Mouse (Mus musculus) heart, adult 18-20 months (tissue): ENCODE results near the gene Psmc3ip. TPM values are rescaled to one million over a fixed set of nuclear protein-coding genes. Genes with fewer than 3 reads are reported as not detected.

ENCODE experiments used
- DNase-seq, 2 experiments: peaks; one replicate each; pipeline ENCODE4 v3.0.0; 2021 to 2022; ENCODE audit warnings: mixed read lengths in 1 of 2
- microRNA-seq, 2 experiments: library from miRNA; unstranded; fragments of <30 nt; microRNA quantifications; one replicate each; pipeline ENCODE4 v1.2.0; 2022
- total RNA-seq, 2 experiments: library from RNA; stranded (reverse); gene quantifications; 2 replicates each; pipeline ENCODE4 v1.2.3; 2021

The Psmc3ip gene
- total RNA-seq, 2 experiments from 2014 or later, result 2.4 to 2.6 TPM

DNA sequence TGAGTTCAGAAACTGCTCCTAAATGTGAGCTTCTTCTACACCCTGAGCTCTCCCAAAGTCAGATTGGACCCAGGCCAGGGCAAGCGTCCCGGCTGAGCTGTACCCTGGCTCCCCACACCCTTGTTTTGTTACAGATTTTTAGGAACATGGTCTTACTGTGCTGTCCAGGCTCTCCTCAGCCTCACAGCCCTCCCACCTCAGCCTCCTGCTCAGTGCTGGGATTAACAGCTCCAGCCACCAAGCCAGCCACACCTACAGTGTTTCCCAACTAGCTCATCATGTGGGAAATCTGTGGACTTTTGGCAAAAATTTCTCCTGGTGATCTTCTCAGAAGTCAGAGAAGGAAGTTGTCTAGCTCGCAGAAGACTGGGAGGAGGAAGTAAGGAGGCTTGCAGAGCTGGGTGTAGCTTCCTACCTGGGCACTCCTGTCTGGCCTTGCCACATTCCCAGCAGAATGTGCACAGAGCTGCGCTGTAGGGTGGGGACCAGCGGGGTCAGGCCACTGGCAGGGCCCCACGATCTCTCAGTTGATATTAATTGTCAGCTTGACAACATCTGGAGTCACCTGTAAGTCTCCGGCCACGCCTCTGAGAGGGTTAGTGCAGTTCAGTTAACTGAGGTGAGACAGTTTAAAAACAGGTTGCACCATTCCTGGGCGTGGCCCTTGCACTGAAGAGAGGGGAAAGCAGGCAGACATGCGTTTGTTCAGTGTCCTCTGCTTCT is 42.3 kb downstream of the Psmc3ip start:
- peak; percentile 81 to 84 for DNase-seq

DNA sequence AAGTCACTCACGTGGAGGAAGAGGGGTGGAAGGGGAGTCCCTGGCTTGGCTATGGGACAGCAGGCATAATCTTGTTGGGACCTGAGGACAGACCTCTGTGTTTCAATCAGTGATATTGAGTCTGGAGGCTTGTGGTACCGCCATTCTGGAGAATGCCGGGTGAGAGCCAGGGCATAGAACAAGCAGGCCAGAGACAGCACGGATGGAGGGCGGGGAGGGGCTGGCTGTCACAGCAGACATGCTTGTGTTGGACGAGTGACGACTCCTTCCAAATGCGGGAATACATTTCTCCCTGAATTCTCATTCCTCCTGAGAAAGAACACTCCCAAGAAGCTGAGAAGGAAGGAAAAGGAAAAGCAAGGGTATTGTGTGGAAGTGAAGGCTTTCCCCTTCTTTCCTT is 43.6 kb downstream of the Psmc3ip start:
- DNase-seq, result no peak

DNA sequence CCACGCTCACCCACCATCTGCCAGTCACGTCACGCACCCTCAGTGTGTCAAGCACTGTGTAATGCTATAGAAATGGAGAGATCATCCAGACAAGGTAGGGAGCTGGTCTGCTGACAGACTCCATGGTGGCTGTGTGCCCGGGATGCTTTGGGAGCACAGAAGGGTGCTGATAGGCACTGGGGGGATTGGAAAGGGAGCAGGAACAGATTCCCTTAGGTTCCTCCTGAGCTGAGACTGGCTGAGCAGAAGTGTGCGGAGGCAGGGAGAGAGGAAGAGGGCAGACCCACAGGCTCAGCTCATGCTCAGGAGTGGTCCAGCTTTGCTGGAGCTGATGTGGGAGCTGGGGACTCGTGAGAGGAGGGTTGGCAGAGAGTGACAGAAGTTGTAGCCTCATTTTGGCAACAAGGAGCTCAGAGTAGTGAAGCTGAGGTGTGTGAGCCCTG is 44.2 kb downstream of the Psmc3ip start:
- no peak for DNase-seq

DNA sequence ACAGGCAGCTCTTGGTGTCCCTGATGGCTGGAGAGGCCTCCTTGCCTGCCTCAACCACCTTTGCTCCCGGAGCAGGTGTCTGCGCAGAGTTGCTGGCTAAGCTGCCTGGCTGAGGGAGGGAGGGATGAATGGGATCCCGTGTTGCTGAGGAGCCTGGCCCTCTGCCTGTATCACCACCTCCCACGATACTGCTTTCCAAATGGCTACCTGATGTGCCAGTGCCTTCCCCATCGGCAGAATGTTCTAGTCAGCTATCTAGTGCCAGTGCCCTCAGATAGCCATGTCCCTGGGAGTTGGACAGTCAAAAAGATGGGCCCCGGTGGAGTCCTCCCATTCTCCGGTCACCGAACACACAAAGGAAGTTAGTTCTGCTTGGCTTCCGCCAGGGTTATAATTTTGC is 44.9 kb downstream of the Psmc3ip start:
- no peak for DNase-seq

DNA sequence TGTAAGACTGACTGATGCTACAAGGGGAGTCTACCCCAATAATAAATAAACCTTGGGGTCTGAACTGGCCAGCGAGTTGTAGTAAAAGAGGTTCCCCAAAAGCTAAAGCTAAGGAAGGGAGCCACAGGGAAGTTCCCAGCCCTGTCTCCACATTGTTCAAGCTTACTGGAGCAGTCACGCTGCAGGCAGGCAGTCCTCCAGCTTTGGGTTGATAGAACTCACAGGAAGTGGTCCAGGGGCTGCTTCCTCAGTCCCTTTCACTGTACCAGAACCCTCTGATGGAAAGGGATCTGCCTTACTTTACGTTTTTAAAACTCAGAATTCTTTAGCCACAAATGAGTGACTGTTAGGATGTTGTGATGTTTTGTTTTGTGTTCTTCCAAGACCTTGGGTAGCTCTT is 47.7 kb downstream of the Psmc3ip start:
- DNase-seq, result no peak

DNA sequence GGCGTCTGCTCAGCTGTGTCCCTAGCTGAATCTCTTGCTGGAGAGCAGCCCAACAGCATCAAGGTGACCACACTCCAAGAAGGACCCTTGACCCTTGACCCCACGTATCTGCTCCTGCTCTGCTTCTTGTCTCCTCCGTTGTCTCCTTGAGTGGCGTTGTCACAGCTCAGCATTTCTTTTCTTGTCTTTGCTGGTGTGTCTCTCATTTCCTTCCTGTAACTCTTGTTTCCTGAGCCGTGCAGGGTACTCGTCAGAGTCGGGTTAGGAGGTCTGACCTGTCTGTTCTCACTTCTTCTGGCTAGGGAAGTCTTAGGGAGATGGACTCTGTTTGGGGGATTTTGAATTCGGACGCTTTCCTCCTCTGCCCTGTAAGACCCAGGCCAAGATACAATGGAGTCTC is 48.8 kb downstream of the Psmc3ip start:
- DNase-seq, result no peak

DNA sequence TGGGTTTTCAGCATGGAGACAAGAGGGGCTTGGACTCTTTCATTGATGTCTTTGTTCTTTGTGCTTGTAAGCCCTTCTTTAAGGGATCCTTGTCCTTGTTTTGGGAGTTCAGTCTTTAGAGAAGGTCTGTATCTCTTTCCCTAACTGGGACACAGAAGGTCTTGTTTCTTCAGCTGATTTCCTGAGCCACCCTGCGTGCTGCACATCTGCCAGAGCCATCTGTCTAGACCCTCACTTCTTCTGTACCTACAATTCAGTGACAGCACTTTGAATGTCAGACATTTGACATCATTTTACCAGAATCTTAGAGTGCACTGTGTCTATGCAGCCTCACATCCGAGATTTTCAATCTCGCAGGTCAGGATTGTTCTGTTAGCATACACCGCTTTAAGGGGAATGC is 49.4 kb downstream of the Psmc3ip start:
- no peak for DNase-seq

Small RNA genes lying within 50 kb of the gene (microRNA-seq; reads per million reads assigned to microRNA genes)
- gene Gm27626, result 0 reads per million in 2 experiments

Other genes starting within 250 kb of the Psmc3ip start
- 10 to 100 TPM; 55.0 to 60.1 TPM for gene Stat5b, start 244.7 kb downstream of the Psmc3ip start, total RNA-seq
- 10 to 100 TPM; 17.2 to 23.0 TPM for gene Stat5a, start 236.1 kb downstream of the Psmc3ip start, total RNA-seq
- gene Stat3, start 155.9 kb downstream of the Psmc3ip start, total RNA-seq, result 10 to 100 TPM; 71.8 to 83.2 TPM
- gene Cavin1, start 124.5 kb downstream of the Psmc3ip start, total RNA-seq, result 100 to 1,000 TPM; 192 to 214 TPM
- 10 to 100 TPM; 87.1 to 92.2 TPM for gene Atp6v0a1, start 86.0 kb downstream of the Psmc3ip start, total RNA-seq
- 1 to 10 TPM; 7.2 to 8.4 TPM for gene Naglu, start 25.4 kb downstream of the Psmc3ip start, total RNA-seq
- under 1 TPM; 0.41 to 0.77 TPM for gene Hsd17b1, start 17.0 kb downstream of the Psmc3ip start, total RNA-seq
- 10 to 100 TPM; 17.4 to 18.8 TPM for gene Coasy, start 12.9 kb downstream of the Psmc3ip start, total RNA-seq
- 10 to 100 TPM; 17.2 to 17.9 TPM for gene Mlx, start 8.2 kb downstream of the Psmc3ip start, total RNA-seq
- 10 to 100 TPM; 29.7 to 31.6 TPM for gene Retreg3, start 24.5 kb upstream of the Psmc3ip start, total RNA-seq
- gene Tubg1, start 24.5 kb upstream of the Psmc3ip start, total RNA-seq, result 10 to 100 TPM; 23.9 to 25.6 TPM
- 1 to 10 TPM; 2.3 to 3.7 TPM for gene Tubg2, start 60.5 kb upstream of the Psmc3ip start, total RNA-seq
- 1 to 10 TPM; 1.1 to 1.9 TPM for gene Cntnap1, start 75.1 kb upstream of the Psmc3ip start, total RNA-seq
- gene Plekhh3, start 75.9 kb upstream of the Psmc3ip start, total RNA-seq, result 10 to 100 TPM; 12.6 to 12.8 TPM
- not detected for gene Ccr10, start 80.0 kb upstream of the Psmc3ip start, total RNA-seq
- gene Ezh1, start 131.0 kb upstream of the Psmc3ip start, total RNA-seq, result 10 to 100 TPM; 29.8 to 36.4 TPM
- 100 to 1,000 TPM in 1 of 2 experiments, 10 to 100 TPM in 1; 74.7 to 100 TPM for gene Ramp2, start 150.6 kb upstream of the Psmc3ip start, total RNA-seq
- 100 to 1,000 TPM in 1 of 2 experiments, 10 to 100 TPM in 1; 87.3 to 107 TPM for gene Vps25, start 158.3 kb upstream of the Psmc3ip start, total RNA-seq
- gene Wnk4, start 165.1 kb upstream of the Psmc3ip start, total RNA-seq, result 10 to 100 TPM in 1 of 2 experiments, 1 to 10 TPM in 1; 9.4 to 12.9 TPM
- under 1 TPM; 0.15 to 0.23 TPM for gene Cntd1, start 183.6 kb upstream of the Psmc3ip start, total RNA-seq
- 100 to 1,000 TPM in 1 of 2 experiments, 10 to 100 TPM in 1; 98.3 to 108 TPM for gene Coa3, start 183.7 kb upstream of the Psmc3ip start, total RNA-seq
- gene Becn1, start 206.8 kb upstream of the Psmc3ip start, total RNA-seq, result 10 to 100 TPM; 85.4 to 96.5 TPM
- 10 to 100 TPM; 65.0 to 86.3 TPM for gene Psme3, start 220.8 kb upstream of the Psmc3ip start, total RNA-seq
- 1 to 10 TPM; 1.2 to 2.2 TPM for gene Aoc2, start 229.6 kb upstream of the Psmc3ip start, total RNA-seq
- 10 to 100 TPM; 10.5 to 16.6 TPM for gene Aoc3, start 235.2 kb upstream of the Psmc3ip start, total RNA-seq